Mouse (Mus musculus) hindbrain, embryonic 16.5 days (tissue): ENCODE data around the gene Vash1. TPM values are rescaled to one million over a fixed set of nuclear protein-coding genes. Genes with fewer than 3 reads are reported as not detected.

ENCODE experiments used
- ATAC-seq: fragments of 200-750 bp; cut with Nextera tagmentation; 2 replicates; pipeline ENCODE4 v1.8.0; 2017; ENCODE audit warnings: moderate TSS enrichment, moderate library complexity
- H3K27ac ChIP-seq: fragments of 300-500 bp; sonication (generic); 2 replicates; pipeline ENCODE4 v1.5.1; 2014; ENCODE audit warnings: low read depth, mild to moderate bottlenecking, control low read depth, low read length, moderate library complexity
- H3K27me3 ChIP-seq: fragments of 300-500 bp; sonication (generic); replicated peaks from 2 replicates; pipeline ENCODE4 v1.6.1; 2014; ENCODE audit warnings: low read length; ENCODE audit not compliant: control insufficient read depth, insufficient read depth
- H3K36me3 ChIP-seq: fragments of 300-500 bp; sonication (generic); 2 replicates; pipeline ENCODE4 v1.6.1; 2014; ENCODE audit warnings: mild to moderate bottlenecking, low read length, moderate library complexity, mixed read lengths; ENCODE audit not compliant: control insufficient read depth, insufficient read depth
- H3K4me1 ChIP-seq: fragments of 300-500 bp; sonication (generic); 2 replicates; pipeline ENCODE4 v1.6.1; 2014; ENCODE audit warnings: low read depth, low read length; ENCODE audit not compliant: control insufficient read depth, insufficient read depth
- H3K4me2 ChIP-seq: fragments of 300-500 bp; sonication (generic); 2 replicates; pipeline ENCODE4 v1.6.1; 2014; ENCODE audit warnings: mild to moderate bottlenecking, low read length, control low read depth, moderate library complexity
- H3K4me3 ChIP-seq: fragments of 300-500 bp; sonication (generic); 2 replicates; pipeline ENCODE4 v1.5.1; 2014; ENCODE audit warnings: mild to moderate bottlenecking, low read length, control low read depth, moderate library complexity
- H3K9ac ChIP-seq: fragments of 300-500 bp; sonication (generic); 2 replicates; pipeline ENCODE4 v1.6.1; 2014; ENCODE audit warnings: low read depth, mild to moderate bottlenecking, control low read depth, low read length, moderate library complexity
- H3K9me3 ChIP-seq: fragments of 300-500 bp; sonication (generic); 2 replicates; pipeline ENCODE4 v1.6.1; 2014; ENCODE audit warnings: mild to moderate bottlenecking, low read length, moderate library complexity; ENCODE audit not compliant: control insufficient read depth
- WGBS: fragments of 180-500 bp; shearing (Covaris S2); extraction: QIAGEN DNeasy Blood & Tissue Kit; methylation state at CpG from one replicate; pipeline ENCODE4 v1.1.7; 2014; 5-methylcytosine and 5-hydroxymethylcytosine counted together
- polyA plus RNA-seq: library from polyadenylated mRNA; unstranded; fragments of >200 nt; fragmentation: Nextera tagmentation; extraction: Ambion mirVana; gene quantifications from 2 replicates; pipeline ENCODE4 v1.2.1, GENCODE M21; 2015

Gene Vash1
- polyA plus RNA-seq, 1 experiment from 2014 or later, result 28.3 TPM

GRCm38 (mm10) chr12:86721453-86721852 lies 43.0 kb downstream of the Vash1 start:
- peaks cover 6% of the 10 kb centered on the region for H3K4me1 ChIP-seq
- no peak overlapping the region for H3K4me3 ChIP-seq
- H3K27ac ChIP-seq, result no peak overlapping the region
- H3K9me3 ChIP-seq, result no peaks in the 10 kb centered on the region
- no peak for ATAC-seq
- peaks cover 3% of the 10 kb centered on the region; the same call in 1 of the 2 replicates for H3K36me3 ChIP-seq
- no peaks in the 10 kb centered on the region for H3K27me3 ChIP-seq
- no peak overlapping the region for H3K9ac ChIP-seq
- 74% methylated on average over 5 of the region's 5 CpGs for WGBS
- no peak overlapping the region for H3K4me2 ChIP-seq

DNA sequence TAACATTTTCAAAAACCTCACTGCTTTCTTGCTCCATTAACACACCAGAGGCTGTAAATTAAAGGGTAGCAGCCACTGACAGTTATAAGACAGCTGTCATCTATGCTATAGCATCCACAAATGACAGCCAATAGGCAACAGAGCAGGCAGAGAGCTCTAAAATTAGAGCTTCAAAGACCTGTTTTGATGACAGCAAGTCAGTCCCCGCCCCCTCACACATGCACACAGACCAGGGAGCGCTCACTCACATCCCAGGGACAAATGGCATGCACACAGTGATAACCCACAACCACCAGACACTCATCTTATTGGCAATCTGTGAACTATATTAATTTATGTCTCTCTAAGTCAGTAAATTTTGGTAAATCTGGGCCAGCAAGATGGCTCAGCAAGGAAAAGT lies 45.8 kb downstream of the Vash1 start:
- no peaks in the 10 kb centered on the region for H3K27me3 ChIP-seq
- WGBS, result 79% methylated on average over 2 of the region's 2 CpGs
- H3K4me1 ChIP-seq, result peaks cover 6% of the 10 kb centered on the region
- H3K9ac ChIP-seq, result no peak overlapping the region
- no peaks in the 10 kb centered on the region for H3K9me3 ChIP-seq
- no peak overlapping the region for H3K4me2 ChIP-seq
- no peak overlapping the region for H3K27ac ChIP-seq
- no peak overlapping the region for H3K4me3 ChIP-seq
- no peaks in the 10 kb centered on the region for H3K36me3 ChIP-seq
- ATAC-seq, result no peak

DNA sequence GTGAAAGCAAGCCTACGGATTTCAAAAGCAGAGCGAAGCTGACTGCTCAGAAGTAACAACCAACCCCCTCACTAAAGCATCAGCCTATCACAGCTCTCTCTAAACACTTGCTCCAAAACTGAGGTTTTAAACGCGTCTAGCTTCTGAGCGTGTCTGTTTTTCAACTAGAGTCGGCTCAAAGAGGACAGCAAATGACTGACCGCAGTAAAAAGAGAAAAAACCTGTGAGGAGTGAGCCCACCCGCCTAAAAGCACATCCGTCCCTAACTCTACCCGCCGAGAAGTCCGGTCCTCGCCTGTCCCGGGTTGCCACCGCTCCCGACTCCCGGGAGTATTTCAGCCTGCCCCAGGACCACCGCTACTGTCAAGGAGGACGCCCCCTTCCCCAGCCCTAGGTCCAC lies 47.2 kb downstream of the Vash1 start:
- peak overlapping the region; percentile 88 for H3K4me2 ChIP-seq
- no peaks in the 10 kb centered on the region for H3K9me3 ChIP-seq
- peak overlapping the region; percentile 80 for H3K9ac ChIP-seq
- peak overlapping the region; percentile 82 for H3K4me3 ChIP-seq
- peaks cover 6% of the 10 kb centered on the region for H3K4me1 ChIP-seq
- ATAC-seq, result peak; percentile 38
- under 1% methylated on average over 19 of the region's 19 CpGs for WGBS
- H3K27me3 ChIP-seq, result no peaks in the 10 kb centered on the region
- H3K36me3 ChIP-seq, result no peaks in the 10 kb centered on the region
- H3K27ac ChIP-seq, result peak overlapping the region; percentile 77; the same call in 1 of the 2 replicates

DNA sequence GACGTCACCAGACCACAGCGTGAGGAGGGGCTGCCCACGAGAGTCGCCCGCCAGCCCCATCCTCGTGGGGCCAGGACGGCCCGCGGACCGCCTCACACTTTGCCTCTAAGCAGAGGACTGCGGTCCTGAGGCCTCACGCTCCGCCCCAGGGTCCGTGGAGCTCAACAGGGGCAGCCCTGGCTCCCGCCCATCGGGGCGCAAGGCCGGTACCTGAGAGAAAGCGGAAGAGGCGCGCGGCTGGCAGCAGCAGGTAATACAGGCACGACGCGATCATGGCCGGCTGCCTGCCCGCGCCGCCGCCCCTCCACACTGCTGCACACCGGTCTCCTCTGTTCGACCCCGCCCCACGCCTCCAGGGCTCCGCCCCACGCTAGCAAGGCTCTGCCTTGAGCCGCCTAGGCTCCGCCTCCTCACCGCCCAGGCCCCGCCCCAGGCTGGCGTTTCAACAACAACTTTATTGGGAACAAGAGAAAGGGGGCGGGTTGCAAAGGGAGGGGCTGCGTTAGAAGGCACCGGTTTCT lies 47.7 kb downstream of the Vash1 start, which contains the start of gene Angel1:
TSS of gene Angel1 (minus strand) at position 341 of the 521 bp plus-strand sequence.
- H3K27me3 ChIP-seq, result no peaks in the 10 kb centered on the region
- WGBS, result under 1% methylated on average over 44 of the region's 44 CpGs
- ATAC-seq, result peak; percentile 99
- peak within 1 kb of the TSS; percentile 88 for H3K4me2 ChIP-seq
- H3K9me3 ChIP-seq, result no peaks in the 10 kb centered on the region
- no peaks in the 10 kb centered on the region for H3K36me3 ChIP-seq
- H3K27ac ChIP-seq, result peak within 1 kb of the TSS; percentile 77; the same call in 1 of the 2 replicates
- peaks cover 6% of the 10 kb centered on the region for H3K4me1 ChIP-seq
- peak within 1 kb of the TSS; percentile 82 for H3K4me3 ChIP-seq
- peak within 1 kb of the TSS; percentile 80 for H3K9ac ChIP-seq

DNA sequence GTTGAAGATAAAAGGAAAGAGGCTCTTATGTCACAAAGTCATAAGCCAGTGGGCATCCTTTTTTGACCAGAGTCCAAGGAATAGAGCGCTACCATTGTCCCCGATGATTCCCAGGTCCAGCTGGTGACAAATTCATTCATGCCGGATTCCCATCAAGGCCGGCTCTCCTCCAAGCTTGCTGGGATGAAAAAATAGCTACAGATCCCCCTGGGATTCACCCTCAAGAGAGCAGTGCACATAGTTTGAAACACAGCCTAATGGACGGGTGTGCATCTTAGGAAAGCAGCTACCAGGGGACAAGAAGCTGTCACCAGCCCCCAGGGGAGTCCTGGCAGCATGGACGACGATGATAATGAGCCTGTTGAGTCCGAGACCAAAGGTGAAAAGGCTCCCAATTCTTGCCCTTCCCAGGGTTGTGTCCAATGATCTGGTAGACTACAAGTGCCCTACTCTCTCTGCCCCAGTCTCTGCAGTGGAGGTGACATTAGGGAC lies 55.9 kb downstream of the Vash1 start, which contains the start of gene Lrrc74a:
TSS of gene Lrrc74a (plus strand) at position 51 of the 492 bp plus-strand sequence.
- H3K9ac ChIP-seq, result no peak within 1 kb of the TSS
- no peaks in the 10 kb centered on the region for H3K9me3 ChIP-seq
- no peak within 1 kb of the TSS for H3K4me3 ChIP-seq
- H3K4me2 ChIP-seq, result no peak within 1 kb of the TSS
- no peak within 1 kb of the TSS for H3K27ac ChIP-seq
- H3K36me3 ChIP-seq, result no peaks in the 10 kb centered on the region
- no peaks in the 10 kb centered on the region for H3K4me1 ChIP-seq
- ATAC-seq, result no peak
- 78% methylated on average over 8 of the region's 8 CpGs for WGBS
- no peaks in the 10 kb centered on the region for H3K27me3 ChIP-seq

Other genes with a start within 250 kb of the Vash1 start
- 10.0 and 13.0 TPM in 2 replicates for gene Angel1, start 47.8 kb downstream of the Vash1 start, polyA plus RNA-seq
- gene Lrrc74a, start 55.7 kb downstream of the Vash1 start, polyA plus RNA-seq, result not detected in 2 replicates
- 49.7 and 56.6 TPM in 2 replicates for gene Irf2bpl, start 206.1 kb downstream of the Vash1 start, polyA plus RNA-seq